Mouse (Mus musculus): ENCODE results near the gene Pjvk. TPM values are rescaled to one million over a fixed set of nuclear protein-coding genes. Genes with fewer than 3 reads are reported as not detected.

Gene Pjvk
- polyA plus RNA-seq, 1 experiment from 2014 or later, result 0.19 TPM

Other genes with a start within 250 kb of the Pjvk start
- 5.9 TPM in 2 replicates for gene Osbpl6, start 242.0 kb upstream of the Pjvk start, polyA plus RNA-seq (2014; fragmentation: Nextera tagmentation; extraction: Ambion mirVana)
- 41.1 and 42.0 TPM in 2 replicates for gene Prkra, start 461 bp upstream of the Pjvk start, polyA plus RNA-seq (2014; fragmentation: Nextera tagmentation; extraction: Ambion mirVana)
- gene Fkbp7, start 24.6 kb downstream of the Pjvk start, polyA plus RNA-seq (2014; fragmentation: Nextera tagmentation; extraction: Ambion mirVana), result 56.5 and 60.8 TPM in 2 replicates
- 9.9 and 11.5 TPM in 2 replicates for gene Plekha3, start 26.8 kb downstream of the Pjvk start, polyA plus RNA-seq (2014; fragmentation: Nextera tagmentation; extraction: Ambion mirVana)